Mouse (Mus musculus) kidney, embryonic 16.5 days (tissue): Measurements from ENCODE around the gene Pon1. TPM values are rescaled to one million over a fixed set of nuclear protein-coding genes. Genes with fewer than 3 reads are reported as not detected.
A peak's percentile ranks its signal among the peaks of the same experiment; 100 is the strongest.

Experiments used
- ATAC-seq: fragments of 200-750 bp; cut with Nextera tagmentation; 2 replicates; pipeline ENCODE4 v1.8.0; 2017; ENCODE audit warnings: moderate TSS enrichment; ENCODE audit not compliant: low FRiP score, low TSS enrichment
- H3K27ac ChIP-seq: fragments of 300-500 bp; sonication (generic); 2 replicates; pipeline ENCODE4 v1.5.1; 2014; ENCODE audit warnings: low read length
- H3K27me3 ChIP-seq: fragments of 300-500 bp; sonication (generic); 2 replicates; pipeline ENCODE4 v1.6.1; 2014; ENCODE audit warnings: low read length, control low read depth, mixed read lengths; ENCODE audit not compliant: insufficient read depth
- H3K36me3 ChIP-seq: fragments of 300-500 bp; sonication (generic); 2 replicates; pipeline ENCODE4 v1.6.1; 2014; ENCODE audit warnings: low read length, control low read depth, mixed read lengths; ENCODE audit not compliant: insufficient read depth
- H3K4me1 ChIP-seq: fragments of 300-500 bp; sonication (generic); 2 replicates; pipeline ENCODE4 v1.6.1; 2014; ENCODE audit warnings: low read length, control low read depth, mixed read lengths; ENCODE audit not compliant: insufficient read depth
- H3K4me2 ChIP-seq: fragments of 300-500 bp; sonication (generic); replicated peaks from 2 replicates; pipeline ENCODE4 v1.6.1; 2014; ENCODE audit warnings: low read depth, low read length
- H3K4me3 ChIP-seq: fragments of 300-500 bp; sonication (generic); 2 replicates; pipeline ENCODE4 v1.5.1; 2014; ENCODE audit warnings: mild to moderate bottlenecking, low read length
- H3K9ac ChIP-seq: fragments of 300-500 bp; sonication (generic); replicated peaks from 2 replicates; pipeline ENCODE4 v1.6.1; 2014; ENCODE audit warnings: low read length
- H3K9me3 ChIP-seq: fragments of 300-500 bp; sonication (generic); 2 replicates; pipeline ENCODE4 v1.6.1; 2016; ENCODE audit warnings: low read length, control low read depth
- WGBS: fragments of 180-500 bp; shearing (Covaris S2); extraction: QIAGEN DNeasy Blood & Tissue Kit; methylation state at CpG from one replicate; pipeline ENCODE4 v1.1.7; 2014; 5-methylcytosine and 5-hydroxymethylcytosine counted together
- polyA plus RNA-seq: library from polyadenylated mRNA; unstranded; fragments of >200 nt; fragmentation: Nextera tagmentation; extraction: Ambion mirVana; gene quantifications from 2 replicates; pipeline ENCODE4 v1.2.1, GENCODE M21; 2015

Gene Pon1
- polyA plus RNA-seq, 1 experiment from 2014 or later: 0.10 TPM

DNA sequence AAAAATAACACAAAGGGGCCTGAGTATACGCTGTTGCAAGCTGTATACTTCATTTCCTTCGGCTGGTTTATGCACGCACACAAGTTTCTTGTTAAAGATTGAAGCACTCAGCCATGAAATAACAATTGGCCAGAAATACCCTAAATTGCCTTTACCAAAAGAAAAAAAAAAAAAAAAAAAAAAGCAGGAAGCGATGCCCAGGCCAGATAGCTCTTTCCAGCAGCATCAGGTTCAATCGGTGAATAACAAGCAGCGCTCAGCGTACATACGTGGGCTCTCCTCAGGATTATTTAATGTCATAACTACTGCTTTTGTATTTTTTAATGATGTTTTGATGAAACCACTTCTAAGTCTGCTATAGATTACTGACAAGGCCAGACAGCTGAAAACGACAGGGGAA, 28.9 kb downstream of the Pon1 start:
- Histone ChIP-seq H3K27me3 (no peaks in the 10 kb centered on the region), H3K36me3 (peaks cover 5% of the 10 kb centered on the region; the same call in 1 of the 2 replicates), H3K4me3 (no peak overlapping the region), H3K4me1 (no peaks in the 10 kb centered on the region), H3K9ac (no peak overlapping the region), H3K27ac (peak overlapping the region; percentile 67), H3K9me3 (no peaks in the 10 kb centered on the region), H3K4me2 (no peak overlapping the region)
- WGBS: 66% methylated on average over 9 of the region's 9 CpGs
- ATAC-seq: no peak

GRCm38 (mm10) chr6:5163507-5164144, 30.1 kb downstream of the Pon1 start:
- H3K9me3 ChIP-seq: no peaks in the 10 kb centered on the region
- no peak overlapping the region for H3K4me3 ChIP-seq
- no peak overlapping the region for H3K9ac ChIP-seq
- no peaks in the 10 kb centered on the region for H3K4me1 ChIP-seq
- peaks cover 13% of the 10 kb centered on the region; the same call in 1 of the 2 replicates for H3K36me3 ChIP-seq
- no peak for ATAC-seq
- WGBS: 90% methylated on average over 14 of the region's 14 CpGs
- no peaks in the 10 kb centered on the region for H3K27me3 ChIP-seq
- H3K4me2 ChIP-seq: no peak overlapping the region
- no peak overlapping the region for H3K27ac ChIP-seq

DNA sequence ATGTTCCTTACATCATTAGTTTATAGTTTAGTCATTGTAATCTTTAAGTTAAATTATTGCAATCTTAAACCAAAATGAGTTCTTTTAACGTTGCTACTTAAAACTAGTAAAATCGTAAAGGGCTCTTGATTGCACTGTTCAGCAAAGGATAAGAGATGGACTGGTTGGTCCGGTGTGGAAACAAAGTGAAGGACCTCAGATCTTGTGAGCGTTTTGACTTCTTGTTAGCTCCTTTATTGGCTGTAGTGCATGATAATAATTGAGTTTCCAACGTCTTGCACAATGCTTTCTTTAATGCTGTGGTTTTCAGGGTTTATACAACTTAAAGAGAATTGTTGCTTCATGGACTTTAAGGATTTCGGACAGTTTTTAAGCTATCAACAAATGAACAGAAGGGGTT, 31.7 kb downstream of the Pon1 start:
- Histone ChIP-seq H3K9ac (no peak overlapping the region), H3K4me2 (no peak overlapping the region), H3K9me3 (no peaks in the 10 kb centered on the region), H3K27ac (no peak overlapping the region), H3K4me1 (no peaks in the 10 kb centered on the region), H3K36me3 (peaks cover 15% of the 10 kb centered on the region; the same call in 1 of the 2 replicates), H3K4me3 (no peak overlapping the region), H3K27me3 (no peaks in the 10 kb centered on the region)
- WGBS: 71% methylated on average over 6 of the region's 6 CpGs
- ATAC-seq: no peak

DNA sequence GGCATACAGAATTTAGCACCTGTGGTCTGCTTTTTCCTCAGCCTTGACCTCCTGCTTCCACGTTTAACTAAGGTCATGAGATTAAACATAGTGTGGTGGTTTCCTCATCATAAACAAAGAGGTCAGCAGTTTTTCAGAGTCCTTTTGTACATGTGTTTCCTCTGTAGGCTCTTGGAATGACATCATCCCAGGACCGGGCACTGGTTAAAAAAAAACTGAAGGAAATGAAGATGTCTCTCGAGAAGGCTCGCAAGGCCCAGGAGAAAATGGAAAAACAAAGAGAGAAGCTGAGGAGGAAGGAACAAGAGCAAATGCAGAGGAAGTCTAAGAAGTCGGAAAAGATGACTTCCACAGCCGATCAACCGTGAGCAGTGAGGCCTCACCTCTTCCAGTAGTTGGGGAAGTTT, 34.4 kb downstream of the Pon1 start:
- WGBS: 71% methylated on average over 7 of the region's 7 CpGs
- Histone ChIP-seq H3K9me3 (no peaks in the 10 kb centered on the region), H3K9ac (no peak overlapping the region), H3K36me3 (peaks cover 16% of the 10 kb centered on the region; the same call in 1 of the 2 replicates), H3K4me1 (no peaks in the 10 kb centered on the region), H3K4me3 (no peak overlapping the region), H3K27me3 (no peaks in the 10 kb centered on the region), H3K4me2 (no peak overlapping the region), H3K27ac (peak overlapping the region; percentile 57; the same call in 1 of the 2 replicates)
- ATAC-seq: peak; percentile 49; the same call in 1 of the 2 replicates

GRCm38 (mm10) chr6:5156541-5157425, 37.0 kb downstream of the Pon1 start:
- Histone ChIP-seq H3K27me3 (no peaks in the 10 kb centered on the region), H3K27ac (peak overlapping the region; percentile 73), H3K36me3 (peaks cover 16% of the 10 kb centered on the region; the same call in 1 of the 2 replicates), H3K4me2 (no peak overlapping the region), H3K9me3 (no peaks in the 10 kb centered on the region), H3K4me3 (no peak overlapping the region), H3K4me1 (peaks cover 3% of the 10 kb centered on the region; the same call in 1 of the 2 replicates), H3K9ac (no peak overlapping the region)
- no peak for ATAC-seq
- WGBS: 76% methylated on average over 6 of the region's 6 CpGs

DNA sequence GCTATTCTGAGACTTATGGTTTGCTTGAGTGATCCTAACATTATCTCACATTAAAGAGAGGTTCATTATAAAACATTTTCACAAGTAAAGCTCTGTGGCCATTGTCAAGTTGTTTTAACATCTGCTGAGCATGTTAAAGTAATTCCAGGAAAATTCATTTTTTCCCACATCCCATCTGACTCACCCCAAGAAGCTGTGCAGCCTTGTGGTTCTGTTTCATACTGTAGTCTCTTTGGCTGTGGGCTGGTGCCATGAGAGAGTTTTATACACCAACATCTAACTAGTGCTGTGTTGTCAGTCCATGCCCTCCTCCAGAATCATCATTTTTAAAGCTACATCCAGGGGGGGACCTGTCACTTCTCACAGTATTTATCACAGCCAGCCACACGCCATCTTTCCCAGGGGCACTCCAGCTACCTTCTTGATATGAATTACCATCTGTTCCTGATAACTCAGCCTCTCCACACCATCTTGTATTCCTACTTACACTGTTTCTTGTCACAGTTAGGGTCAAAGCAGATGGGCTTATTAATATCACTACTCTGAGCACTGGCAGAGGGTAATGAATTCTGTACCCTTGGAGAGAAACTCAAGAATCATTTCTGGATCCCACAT, 38.3 kb downstream of the Pon1 start:
- no peak overlapping the region for H3K27ac ChIP-seq
- no peak for ATAC-seq
- WGBS: 86% methylated on average over 1 of the region's 1 CpGs

GRCm38 (mm10) chr6:5154786-5155185, 39.0 kb downstream of the Pon1 start:
- H3K4me3 ChIP-seq: no peak overlapping the region
- peaks cover 9% of the 10 kb centered on the region; the same call in 1 of the 2 replicates for H3K36me3 ChIP-seq
- H3K4me2 ChIP-seq: no peak overlapping the region
- H3K27me3 ChIP-seq: no peaks in the 10 kb centered on the region
- H3K27ac ChIP-seq: no peak overlapping the region
- H3K4me1 ChIP-seq: peaks cover 16% of the 10 kb centered on the region
- H3K9ac ChIP-seq: no peak overlapping the region
- H3K9me3 ChIP-seq: no peaks in the 10 kb centered on the region
- WGBS: 90% methylated on average over 6 of the region's 6 CpGs
- no peak for ATAC-seq

More for the DNA sequence above, 38.3 kb downstream of the Pon1 start:
- Histone ChIP-seq H3K36me3 (peaks cover 13% of the 10 kb centered on the region; the same call in 1 of the 2 replicates), H3K9ac (no peak overlapping the region), H3K4me3 (no peak overlapping the region), H3K27me3 (no peaks in the 10 kb centered on the region), H3K4me1 (peaks cover 16% of the 10 kb centered on the region), H3K4me2 (no peak overlapping the region), H3K9me3 (no peaks in the 10 kb centered on the region)

GRCm38 (mm10) chr6:5152185-5152584, 41.6 kb downstream of the Pon1 start:
- WGBS: 55% methylated on average over 2 of the region's 2 CpGs
- H3K36me3 ChIP-seq: 0 out of 2 replicates have a peak, but pooled peaks cover 2% of the 10 kb centered on the region
- H3K4me2 ChIP-seq: no peak overlapping the region
- H3K27ac ChIP-seq: no peak overlapping the region
- H3K27me3 ChIP-seq: no peaks in the 10 kb centered on the region
- no peak overlapping the region for H3K9ac ChIP-seq
- H3K4me3 ChIP-seq: no peak overlapping the region
- H3K4me1 ChIP-seq: peaks cover 16% of the 10 kb centered on the region
- no peaks in the 10 kb centered on the region for H3K9me3 ChIP-seq
- no peak for ATAC-seq

DNA sequence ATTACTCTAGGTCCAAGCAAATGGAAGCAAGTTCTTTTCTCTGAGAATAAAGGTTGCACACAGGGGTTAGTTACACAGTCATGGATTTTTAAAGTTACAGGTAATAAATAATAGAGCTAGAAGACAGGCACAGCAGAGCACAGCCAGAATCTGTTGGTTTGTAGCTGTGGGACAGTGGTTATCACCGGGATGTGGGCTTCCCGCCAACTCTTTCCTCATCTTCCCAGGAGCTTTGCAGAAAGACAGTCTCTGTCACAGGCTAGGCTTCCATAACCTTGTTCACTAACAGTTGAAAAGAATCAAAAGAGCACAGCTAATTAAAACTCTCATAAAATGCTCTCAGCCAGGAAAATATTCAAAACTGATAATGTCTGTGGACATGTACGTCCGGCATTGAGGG, 42.6 kb downstream of the Pon1 start:
- Histone ChIP-seq H3K4me3 (no peak overlapping the region), H3K4me2 (no peak overlapping the region), H3K27ac (peak overlapping the region; percentile 61), H3K9me3 (no peaks in the 10 kb centered on the region), H3K4me1 (peaks cover 16% of the 10 kb centered on the region), H3K9ac (no peak overlapping the region), H3K27me3 (no peaks in the 10 kb centered on the region), H3K36me3 (no peaks in the 10 kb centered on the region)
- 52% methylated on average over 4 of the region's 4 CpGs for WGBS
- ATAC-seq: peak; percentile 36; the same call in 1 of the 2 replicates
